Mouse (Mus musculus): ENCODE results near the gene Kcna10.

GRCm38 (mm10) chr3:107206490-107207150 lies 23.8 kb downstream of the Kcna10 start:
- TF ChIP-seq CTCF (IDR thresholded peaks at IDR 0.05), result no peak
- TF ChIP-seq EP300 (IDR thresholded peaks at IDR 0.05; ENCODE audit: insufficient read depth, low read depth, low read length), result no peak
- no peak for TF ChIP-seq POLR2A (IDR thresholded peaks at IDR 0.05; ENCODE audit: insufficient read depth, low read depth, low read length)

All from heart, adult 2 months (tissue).